In the genomic region with DNA sequence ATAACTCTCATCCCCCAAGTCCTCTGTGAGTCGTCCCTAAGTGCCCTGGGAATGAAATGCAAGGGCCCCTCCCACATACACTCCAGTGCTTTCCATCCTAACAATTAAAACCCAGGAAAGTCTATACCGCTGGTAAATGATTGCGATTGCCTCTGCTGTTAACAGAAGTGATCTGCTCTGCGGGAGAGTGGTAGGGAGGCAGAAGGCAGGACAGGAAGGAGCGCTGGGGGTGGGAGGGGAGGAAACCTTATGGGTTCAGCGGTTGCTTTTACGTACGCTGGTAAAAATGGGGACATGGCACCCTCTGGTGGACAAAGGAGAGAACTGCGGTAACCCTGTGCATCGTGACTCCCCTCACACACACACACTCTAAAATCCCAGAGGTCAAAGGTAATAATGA, we compare ENCODE assay signal across 7 mouse cellular contexts. TPM values are rescaled to one million over a fixed set of nuclear protein-coding genes. Genes with fewer than 3 reads are reported as not detected.
DNase-seq lines count a peak whose midpoint lies in the region; ATAC-seq and TF ChIP-seq lines count a peak whose summit lies in the region.

No protein-coding gene starts in this region.

- H3K4me1 ChIP-seq in forebrain, embryonic 14.5 days (ENCODE audit: control insufficient read depth, insufficient read depth, low read length) = no peaks in the 10 kb centered on the region

- peak; percentile 96 for TF ChIP-seq CTCF in layer of hippocampus, adult 2 months (conservative IDR thresholded peaks at IDR 0.05)

- no peaks in the 10 kb centered on the region for H3K36me3 ChIP-seq in forebrain, embryonic 14.5 days (ENCODE audit: control insufficient read depth, insufficient read depth, low read length)

- DNase-seq in NIH3T3 (ENCODE audit: low read depth) = peak; percentile 92
- peak; percentile 47 for DNase-seq in cerebellum, adult 11 months
- peak; percentile 92 for DNase-seq in forebrain, embryonic 14.5 days (ENCODE audit: low spot score)
- peak; percentile 75 for DNase-seq in heart, postnatal 4 days
- peak; percentile 70 to 79 for DNase-seq in layer of hippocampus, adult 2 months (ENCODE audit: low spot score in 2 of 2)
- DNase-seq in lung, postnatal 10 days = peak; percentile 86
- peak; percentile 63 for DNase-seq in retina, postnatal 7 days (ENCODE audit: low read depth, low spot score)

- 0% methylated on average over 10 of the region's 10 CpGs for WGBS in forebrain, embryonic 14.5 days

- ATAC-seq in forebrain, embryonic 14.5 days = peak; percentile 86

- H3K9me3 ChIP-seq in forebrain, embryonic 14.5 days (replicated peaks; ENCODE audit: control insufficient read depth, low read length) = no peaks in the 10 kb centered on the region

- H3K27me3 ChIP-seq in forebrain, embryonic 14.5 days (replicated peaks; ENCODE audit: control insufficient read depth, insufficient read depth, low read length) = no peaks in the 10 kb centered on the region

- H3K27ac ChIP-seq in forebrain, embryonic 14.5 days (ENCODE audit: low read depth, low read length) = no peak overlapping the region
- peak overlapping the region; percentile 72; the same call in 1 of the 2 replicates for H3K27ac ChIP-seq in layer of hippocampus, adult 2 months

- H3K4me2 ChIP-seq in forebrain, embryonic 14.5 days (ENCODE audit: low read length) = peak overlapping the region; percentile 89

- H3K9ac ChIP-seq in forebrain, embryonic 14.5 days (ENCODE audit: low read length) = peak overlapping the region; percentile 56

- peak overlapping the region; percentile 34 for H3K4me3 ChIP-seq in forebrain, embryonic 14.5 days (ENCODE audit: low read depth, low read length)
- peak overlapping the region; percentile 64 for H3K4me3 ChIP-seq in layer of hippocampus, adult 2 months

RNA-seq across cellular contexts. Expression of a gene that starts 2.1 kb away (rescaled TPM):
- 19.1 and 20.9 TPM in 2 replicates for polyA plus RNA-seq in forebrain, embryonic 14.5 days (2014; fragmentation: Nextera tagmentation; extraction: Ambion mirVana)
- 1 to 10 TPM; 1.1 to 2.0 TPM for total RNA-seq in heart, postnatal 4 days (2021)
- 10 to 100 TPM; 15.1 to 15.2 TPM for total RNA-seq in layer of hippocampus, adult 2 months (2021)

RNA-seq across cellular contexts. Expression of a gene that starts 33.5 kb away (rescaled TPM):
- 0.29 and 0.41 TPM in 2 replicates for polyA plus RNA-seq in forebrain, embryonic 14.5 days (2014; fragmentation: Nextera tagmentation; extraction: Ambion mirVana)
- total RNA-seq in heart, postnatal 4 days (2021) = 1 to 10 TPM; 2.8 to 3.5 TPM
- total RNA-seq in layer of hippocampus, adult 2 months (2021) = 1 to 10 TPM; 2.3 to 2.6 TPM

RNA-seq across cellular contexts. Expression of a gene that starts 37.0 kb away (rescaled TPM):
- 17.4 and 19.0 TPM in 2 replicates for polyA plus RNA-seq in forebrain, embryonic 14.5 days (2014; fragmentation: Nextera tagmentation; extraction: Ambion mirVana)
- 10 to 100 TPM; 11.9 to 14.9 TPM for total RNA-seq in heart, postnatal 4 days (2021)
- 10 to 100 TPM; 10.9 to 12.6 TPM for total RNA-seq in layer of hippocampus, adult 2 months (2021)

RNA-seq across cellular contexts. Expression of a gene that starts 51.8 kb away (rescaled TPM):
- polyA plus RNA-seq in forebrain, embryonic 14.5 days (2014; fragmentation: Nextera tagmentation; extraction: Ambion mirVana) = 0.10 TPM in 1 of 2 replicates, not detected in the other
- not detected for total RNA-seq in heart, postnatal 4 days (2021)
- total RNA-seq in layer of hippocampus, adult 2 months (2021) = not detected

RNA-seq across cellular contexts. Expression of a gene that starts 52.4 kb away (rescaled TPM):
- 13.1 and 15.7 TPM in 2 replicates for polyA plus RNA-seq in forebrain, embryonic 14.5 days (2014; fragmentation: Nextera tagmentation; extraction: Ambion mirVana)
- 1 to 10 TPM; 8.6 to 9.1 TPM for total RNA-seq in heart, postnatal 4 days (2021)
- total RNA-seq in layer of hippocampus, adult 2 months (2021) = 10 to 100 TPM; 82.7 to 85.4 TPM

Comparison
In these comparisons a context has a peak if more than half of its experiments do, and no peak if none do; other contexts are left out.
1. RNA of a gene that starts 2.1 kb away (total RNA-seq): 15.1 to 15.2 TPM in layer of hippocampus, adult 2 months; 1.1 to 2.0 TPM in heart, postnatal 4 days; every median in the first group is over 4 times any median in the second.
2. Peak in every context shown above with its lines, with median percentiles within 50 percentile points of each other: DNase-seq.